Mouse (Mus musculus) granulocyte monocyte progenitor cell, adult 5-6 weeks (primary cell): Measurements from ENCODE around the gene Hdac5. TPM values are rescaled to one million over a fixed set of nuclear protein-coding genes. Genes with fewer than 3 reads are reported as not detected.

Source experiments
- ATAC-seq: replicated peaks from 2 replicates; pipeline ENCODE4 v1.8.0; 2016; ENCODE audit warnings: mild to moderate bottlenecking, moderate TSS enrichment, inconsistent platforms; ENCODE audit not compliant: poor library complexity, severe bottlenecking
- total RNA-seq, 2 experiments: library from RNA; stranded (forward) in 1 of 2; stranded (reverse) in 1 of 2; fragments of 200-712, 200-1000 nt in 1 of 2; fragments of >200 nt in 1 of 2; fragmentation: Nextera tagmentation in 1 of 2; gene quantifications; 2 replicates each; pipeline ENCODE4 v1.2.3; 2014 to 2017

Hdac5 gene
- total RNA-seq, 2 experiments from 2014 or later = 26.3 to 28.5 TPM

DNA sequence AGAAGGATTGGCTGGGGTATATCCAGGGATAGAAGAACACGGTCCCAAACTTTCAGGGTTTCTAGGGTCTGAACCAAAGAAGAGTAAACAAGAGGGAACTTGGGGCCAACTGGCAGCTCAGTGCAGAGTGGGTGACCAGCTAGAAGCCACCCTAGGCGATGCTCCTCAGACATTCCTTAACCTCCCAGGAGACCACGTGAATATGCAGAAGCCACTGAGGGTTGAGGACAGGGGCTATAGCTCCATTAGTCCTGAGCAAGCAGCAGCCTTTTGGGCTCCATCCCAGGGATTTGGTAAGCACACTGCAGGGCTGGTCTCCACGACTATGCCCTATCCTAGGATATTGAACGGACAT lies 13.1 kb downstream of the Hdac5 start:
- ATAC-seq = no peak

GRCm38 (mm10) chr11:102216056-102216885 lies 13.7 kb downstream of the Hdac5 start:
- no peak for ATAC-seq

- ATAC-seq = no peak
Measured at GRCm38 (mm10) chr11:102215511-102215910, 14.5 kb downstream of the Hdac5 start.

- ATAC-seq = no peak
Measured at GRCm38 (mm10) chr11:102214430-102215156, 15.4 kb downstream of the Hdac5 start.

- ATAC-seq = no peak
Measured at GRCm38 (mm10) chr11:102211936-102212341, 18.0 kb downstream of the Hdac5 start.

- ATAC-seq = no peak
Measured at GRCm38 (mm10) chr11:102211011-102211410, 19.0 kb downstream of the Hdac5 start.

DNA sequence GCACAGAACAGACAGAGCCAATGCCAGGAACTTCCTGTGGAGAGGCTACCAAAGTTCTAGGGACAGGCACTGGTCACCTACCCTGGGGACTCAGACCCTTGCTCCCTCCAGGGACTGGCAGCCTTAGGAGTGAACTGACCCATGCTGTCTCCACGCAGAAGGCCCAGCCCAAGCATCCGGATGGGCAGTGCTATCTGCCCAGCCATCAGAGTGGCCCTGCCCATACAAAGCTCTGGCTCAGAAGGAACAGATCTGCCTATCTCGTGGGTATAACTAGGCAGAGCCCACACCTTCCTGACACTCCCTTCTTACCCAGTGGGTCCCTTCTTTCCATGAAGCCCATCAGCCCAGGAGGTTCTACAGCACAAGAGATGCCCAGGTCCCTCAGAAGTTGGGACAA lies 19.8 kb downstream of the Hdac5 start:
- ATAC-seq = no peak

- peak; percentile 63 for ATAC-seq
Measured at GRCm38 (mm10) chr11:102209742-102210141, 20.2 kb downstream of the Hdac5 start.

GRCm38 (mm10) chr11:102208846-102209245 lies 21.1 kb downstream of the Hdac5 start:
- peak; percentile 29 for ATAC-seq

- ATAC-seq = peak; percentile 79
Measured at GRCm38 (mm10) chr11:102207825-102208777, 21.9 kb downstream of the Hdac5 start.

DNA sequence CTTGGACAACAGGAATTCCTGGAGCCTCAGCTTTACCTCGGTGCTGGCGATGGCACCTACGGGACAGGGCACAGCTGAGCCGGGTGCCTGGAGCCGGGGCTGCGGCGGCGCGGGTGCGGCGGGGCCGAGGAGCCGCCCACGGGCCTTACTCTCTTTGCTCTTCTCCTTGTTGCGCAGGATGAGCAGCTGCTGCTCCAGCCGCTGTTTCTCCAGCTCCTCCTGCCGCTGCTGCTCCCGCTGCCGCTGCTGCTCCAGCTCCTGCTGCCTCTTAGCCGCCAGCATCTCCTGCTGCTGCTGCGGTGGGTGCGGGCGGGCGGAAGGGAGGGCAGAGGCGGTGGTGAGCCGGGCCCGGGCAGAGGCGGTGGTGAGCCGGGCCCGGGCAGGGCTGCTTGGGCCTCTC lies 23.5 kb downstream of the Hdac5 start:
- no peak for ATAC-seq

DNA sequence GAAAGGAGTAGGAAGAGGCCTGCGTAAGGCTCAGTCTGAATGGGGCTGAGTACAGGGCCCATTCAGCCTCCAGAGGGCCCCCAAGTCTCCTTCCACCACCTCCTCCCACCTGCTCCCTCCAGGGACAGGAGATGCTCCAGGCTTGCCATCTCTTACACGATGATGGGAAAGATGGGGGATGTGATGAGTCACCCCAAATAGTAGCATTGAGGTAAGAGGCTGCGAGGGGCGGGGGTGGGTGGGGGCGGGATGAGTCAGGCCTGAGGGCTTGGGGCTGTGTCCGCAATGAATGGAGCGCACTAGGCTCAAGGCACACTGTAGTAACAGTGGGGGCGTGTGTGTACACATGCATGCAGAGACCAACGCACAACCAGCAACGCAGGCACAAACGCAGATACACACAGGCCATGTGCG lies 28.6 kb downstream of the Hdac5 start:
- no peak for ATAC-seq

DNA sequence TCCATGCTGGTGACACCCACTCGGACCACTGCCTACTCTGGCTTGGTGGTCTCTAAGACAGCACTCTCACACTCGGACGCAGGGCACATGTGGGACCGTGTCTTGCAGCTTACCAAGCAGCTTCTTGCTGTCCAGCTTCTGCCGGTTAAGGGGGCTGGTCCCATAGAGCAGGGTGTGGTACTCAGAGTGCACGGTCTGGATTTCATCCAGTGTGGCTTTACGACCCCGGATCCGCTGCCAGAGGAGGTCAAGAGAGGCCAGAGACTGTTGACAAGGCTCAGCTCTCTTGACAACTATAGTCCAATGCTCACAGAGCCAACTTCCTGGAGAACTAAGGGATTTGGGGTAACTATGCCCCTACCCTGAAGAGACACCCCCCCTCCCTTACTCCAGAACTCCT lies 30.1 kb downstream of the Hdac5 start:
- ATAC-seq = no peak

DNA sequence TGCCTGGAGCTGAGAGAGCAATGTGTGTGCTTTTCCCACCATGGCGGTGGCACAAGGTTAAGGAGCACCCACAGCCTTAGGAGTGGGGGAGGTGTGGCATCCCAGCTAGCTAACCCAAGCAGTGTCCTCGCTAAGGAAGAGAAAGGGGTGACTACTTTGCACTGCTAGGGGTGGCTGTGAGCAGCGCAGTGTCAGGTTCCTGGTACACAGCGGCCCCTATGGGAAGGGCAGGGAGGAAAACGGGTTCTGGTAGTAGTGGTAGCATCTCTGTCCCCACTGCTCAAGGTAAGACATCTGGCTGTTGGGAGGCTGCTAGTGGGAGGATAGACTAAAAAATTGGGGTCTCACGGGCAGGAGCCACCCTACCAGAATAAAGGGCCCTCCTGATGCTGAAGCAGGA lies 31.7 kb downstream of the Hdac5 start:
- ATAC-seq = no peak

GRCm38 (mm10) chr11:102196018-102196797 lies 33.8 kb downstream of the Hdac5 start:
- no peak for ATAC-seq

DNA sequence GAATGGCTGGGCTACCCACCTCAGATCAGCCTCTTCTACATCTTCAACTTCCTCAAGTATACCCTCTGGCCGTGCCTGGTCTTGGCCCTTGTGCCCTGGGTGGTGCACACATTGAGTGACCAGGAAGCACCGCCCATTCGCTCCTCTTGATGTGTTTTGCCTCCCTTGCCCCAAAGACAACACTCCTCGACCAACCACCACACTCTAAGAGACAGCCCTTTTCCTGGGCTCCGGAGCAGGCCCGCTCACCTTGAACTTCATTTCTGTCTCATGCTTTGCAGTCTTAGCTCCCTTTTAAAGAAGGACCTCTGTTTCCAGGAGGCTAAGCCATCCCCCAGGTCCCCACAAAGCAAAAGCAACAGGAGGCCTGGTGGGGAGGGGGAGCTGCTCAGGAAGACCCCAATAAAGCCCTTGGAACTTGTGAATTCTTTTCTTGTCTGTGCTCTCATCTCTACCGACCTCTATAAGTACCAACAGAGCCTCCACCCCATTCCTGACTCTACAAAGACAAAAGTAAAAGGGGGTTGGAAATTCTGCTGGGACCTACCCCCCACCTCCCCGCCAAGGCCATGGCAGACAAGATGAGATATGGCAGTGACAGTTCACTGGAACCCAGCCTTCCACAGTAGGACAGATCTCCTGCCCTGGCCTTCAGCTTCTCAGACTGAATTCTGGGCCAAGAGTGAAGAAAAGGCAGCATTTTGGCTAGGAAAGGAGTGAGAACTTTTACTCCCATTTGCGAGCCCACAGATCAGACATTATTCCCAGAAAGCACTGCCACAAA lies 36.1 kb downstream of the Hdac5 start:
- ATAC-seq = no peak

- no peak for ATAC-seq
Measured at GRCm38 (mm10) chr11:102190848-102191247, 39.1 kb downstream of the Hdac5 start.

GRCm38 (mm10) chr11:102189461-102190436 lies 40.2 kb downstream of the Hdac5 start, which contains the start of gene G6pc3:
TSS of gene G6pc3 (plus strand) at chr11:102189620.
- ATAC-seq = peak; percentile 84
